Mouse (Mus musculus) liver, embryonic 14.5 days (tissue): ENCODE measurements around the gene Ubxn6.

Experiments used
- CTCF ChIP-seq: IDR thresholded peaks from 2 replicates; pipeline ENCODE4 v1.5.1; 2016; ENCODE audit warnings: antibody characterized with exemption, low read depth, control low read depth
- EP300 ChIP-seq: IDR thresholded peaks from 2 replicates; pipeline ENCODE4 v1.6.1; 2016; ENCODE audit warnings: antibody characterized with exemption, low read depth

- TF ChIP-seq CTCF = no peak
- TF ChIP-seq EP300 = no peak
Measured at GRCm38 (mm10) chr17:56072243-56072642, 2.6 kb downstream of the Ubxn6 start.
